Mouse (Mus musculus) heart, adult 2 months (tissue): ENCODE results near the gene Nek6. TPM values are rescaled to one million over a fixed set of nuclear protein-coding genes. Genes with fewer than 3 reads are reported as not detected.

Source experiments
- DNase-seq, 2 experiments: peaks; one replicate each; pipeline ENCODE4 v3.0.0; 2021
- H3K27ac ChIP-seq: fragments of 200-600 bp; 2 replicates; pipeline ENCODE4 v1.8.1; 2022
- H3K27me3 ChIP-seq: fragments of 200-500 bp; 2 replicates; pipeline ENCODE4 v1.6.1; 2012; ENCODE audit warnings: mild to moderate bottlenecking, low read length, inconsistent platforms, mixed read lengths; ENCODE audit not compliant: control insufficient read depth, insufficient read depth
- H3K36me3 ChIP-seq: fragments of 200-500 bp; 2 replicates; pipeline ENCODE4 v1.6.1; 2012; ENCODE audit warnings: low read length, inconsistent platforms; ENCODE audit not compliant: control insufficient read depth, insufficient read depth
- H3K4me1 ChIP-seq: fragments of 200-500 bp; 2 replicates; pipeline ENCODE4 v1.6.1; 2011; ENCODE audit warnings: low read length; ENCODE audit not compliant: control insufficient read depth, insufficient read depth
- H3K4me3 ChIP-seq: fragments of 200-600 bp; 2 replicates; pipeline ENCODE4 v1.8.1; 2022
- H3K79me2 ChIP-seq: fragments of 200-500 bp; replicated peaks from 2 replicates; pipeline ENCODE4 v1.6.1; 2012; ENCODE audit warnings: mild to moderate bottlenecking, inconsistent platforms, low read length, moderate library complexity, mixed read lengths; ENCODE audit not compliant: control insufficient read depth, insufficient read depth
- H3K9ac ChIP-seq: fragments of 200-500 bp; 2 replicates; pipeline ENCODE4 v1.6.1; 2012; ENCODE audit warnings: low read depth, mild to moderate bottlenecking, control low read depth, inconsistent platforms, low read length, mixed read lengths
- CTCF ChIP-seq: fragments of 200-600 bp; IDR thresholded peaks from 2 replicates; pipeline ENCODE4 v1.8.1; 2022; ENCODE audit warnings: antibody characterized with exemption, mild to moderate bottlenecking, moderate library complexity
- EP300 ChIP-seq: fragments of 200-500 bp; IDR thresholded peaks from 2 replicates; pipeline ENCODE4 v1.6.1; 2011; ENCODE audit warnings: low read depth, low read length, control low read depth; ENCODE audit not compliant: insufficient read depth
- POLR2A ChIP-seq: fragments of 200-500 bp; IDR thresholded peaks from 2 replicates; pipeline ENCODE4 v1.6.1; 2011; ENCODE audit warnings: mild to moderate bottlenecking, low read depth, low read length, control low read depth; ENCODE audit not compliant: insufficient read depth
- WGBS: fragments of 180-500 bp; shearing (Covaris S2); methylation state at CpG from one replicate; pipeline ENCODE4 v1.1.7; 2018; 5-methylcytosine and 5-hydroxymethylcytosine counted together
- intact Hi-C: fragments of 180-260 bp; cut with DNase I; formaldehyde crosslinking; loops from one replicate; pipeline ENCODE4 v1.15.1; 2025
- polyA plus RNA-seq: library from polyadenylated mRNA; depleted of rRNA; stranded (reverse); fragments of >200 nt; gene quantifications from 2 replicates; pipeline ENCODE4 v1.2.3, GENCODE M21; 2012
- total RNA-seq, 2 experiments: library from RNA; stranded (reverse); gene quantifications; 2 replicates each; pipeline ENCODE4 v1.2.3; 2021

Gene Nek6
- total and polyA plus RNA-seq, 3 experiments = 2.9 to 5.8 (median 3.3) TPM

- Histone ChIP-seq H3K9ac (no peak overlapping the region), H3K27ac (no peak overlapping the region), H3K4me1 (no peaks in the 10 kb centered on the region; the same call in 1 of the 2 replicates), H3K4me3 (no peak overlapping the region), H3K27me3 (no peaks in the 10 kb centered on the region), H3K36me3 (no peaks in the 10 kb centered on the region), H3K79me2 (no peaks in the 10 kb centered on the region)
- 92% methylated on average over 9 of the region's 9 CpGs for WGBS
- TF ChIP-seq CTCF = no peak
- no peak for TF ChIP-seq POLR2A
- TF ChIP-seq EP300 = no peak
- no peak for DNase-seq
- intact Hi-C loops = no loop called here
Observed at GRCm38 (mm10) chr2:38477497-38477873, 34.0 kb upstream of the Nek6 start.

- Histone ChIP-seq H3K36me3 (no peaks in the 10 kb centered on the region), H3K4me1 (no peaks in the 10 kb centered on the region; the same call in 1 of the 2 replicates), H3K4me3 (no peak overlapping the region), H3K9ac (no peak overlapping the region), H3K79me2 (no peaks in the 10 kb centered on the region), H3K27ac (no peak overlapping the region), H3K27me3 (no peaks in the 10 kb centered on the region)
- DNase-seq = no peak
- WGBS = 72% methylated on average over 4 of the region's 4 CpGs
- TF ChIP-seq POLR2A = no peak
- no peak for TF ChIP-seq CTCF
- TF ChIP-seq EP300 = no peak
- intact Hi-C loops = no loop called here
Observed at GRCm38 (mm10) chr2:38478683-38479082, 32.8 kb upstream of the Nek6 start.

- intact Hi-C loops = no loop called here
- Histone ChIP-seq H3K4me3 (no peak overlapping the region), H3K27ac (no peak overlapping the region), H3K79me2 (no peaks in the 10 kb centered on the region), H3K4me1 (no peaks in the 10 kb centered on the region; the same call in none of the 2 replicates), H3K36me3 (no peaks in the 10 kb centered on the region), H3K9ac (no peak overlapping the region), H3K27me3 (no peaks in the 10 kb centered on the region)
- no peak for DNase-seq
- TF ChIP-seq EP300 = no peak
- TF ChIP-seq CTCF = no peak
- 58% methylated on average over 3 of the region's 3 CpGs for WGBS
Observed at GRCm38 (mm10) chr2:38479541-38479940, 31.9 kb upstream of the Nek6 start.

GRCm38 (mm10) chr2:38481166-38481778, 30.2 kb upstream of the Nek6 start:
- peak; percentile 28 to 57 for DNase-seq
- TF ChIP-seq POLR2A = no peak
- no peak for TF ChIP-seq EP300
- Histone ChIP-seq H3K36me3 (no peaks in the 10 kb centered on the region), H3K4me1 (peaks cover 6% of the 10 kb centered on the region), H3K9ac (no peak overlapping the region), H3K4me3 (no peak overlapping the region), H3K27ac (peak overlapping the region; percentile 51), H3K79me2 (no peaks in the 10 kb centered on the region), H3K27me3 (no peaks in the 10 kb centered on the region)
- intact Hi-C loops = no loop called here
- 51% methylated on average over 6 of the region's 6 CpGs for WGBS

- no peak for DNase-seq
- Histone ChIP-seq H3K27ac (no peak overlapping the region), H3K36me3 (no peaks in the 10 kb centered on the region), H3K79me2 (no peaks in the 10 kb centered on the region), H3K9ac (no peak overlapping the region), H3K4me1 (peaks cover 7% of the 10 kb centered on the region), H3K27me3 (no peaks in the 10 kb centered on the region), H3K4me3 (no peak overlapping the region)
- 91% methylated on average over 3 of the region's 3 CpGs for WGBS
- TF ChIP-seq EP300 (no peak), POLR2A (no peak), CTCF (peak; percentile 34)
- intact Hi-C loops = no loop called here
Observed at GRCm38 (mm10) chr2:38482122-38482521, 29.3 kb upstream of the Nek6 start.

GRCm38 (mm10) chr2:38483058-38483704, 28.3 kb upstream of the Nek6 start:
- peaks cover 7% of the 10 kb centered on the region for H3K4me1 ChIP-seq
- no peak overlapping the region for H3K9ac ChIP-seq
- DNase-seq = peak in 1 of 2 experiments; percentile 19
- intact Hi-C loops = no loop called here
- no peak overlapping the region for H3K4me3 ChIP-seq
- peak overlapping the region; percentile 11; the same call in 1 of the 2 replicates for H3K27ac ChIP-seq
- no peaks in the 10 kb centered on the region for H3K79me2 ChIP-seq
- no peaks in the 10 kb centered on the region for H3K27me3 ChIP-seq
- 83% methylated on average over 7 of the region's 7 CpGs for whole genome bisulfite sequencing
- TF ChIP-seq POLR2A = no peak
- TF ChIP-seq EP300 = no peak
- no peak for TF ChIP-seq CTCF
- H3K36me3 ChIP-seq = no peaks in the 10 kb centered on the region
